Mouse (Mus musculus) adrenal gland (tissue): ENCODE measurements around the gene Grm8.

Source experiments
- intact Hi-C: fragments of 180-260 bp; cut with DNase I; formaldehyde crosslinking; loops from one replicate; pipeline ENCODE4 v1.15.1; 2025

The Grm8 gene

GRCm38 (mm10) chr6:27646503-27646902, 488.5 kb downstream of the Grm8 start:
- intact Hi-C loops = no loop called here

- intact Hi-C loops = no loop called here
These were observed 489.9 kb downstream of the Grm8 start for GRCm38 (mm10) chr6:27645054-27645453.

GRCm38 (mm10) chr6:27635898-27636297, 499.1 kb downstream of the Grm8 start:
- intact Hi-C loops = no loop called here

GRCm38 (mm10) chr6:27617472-27617871, 517.5 kb downstream of the Grm8 start:
- intact Hi-C loops = no loop called here

- intact Hi-C loops = no loop called here
These were observed 554.5 kb downstream of the Grm8 start for GRCm38 (mm10) chr6:27580485-27580884.

- intact Hi-C loops = no loop called here
These were observed 589.5 kb downstream of the Grm8 start for GRCm38 (mm10) chr6:27545516-27545915.

GRCm38 (mm10) chr6:27517620-27518019, 617.4 kb downstream of the Grm8 start:
- intact Hi-C loops = no loop called here

GRCm38 (mm10) chr6:27460998-27461397, 674.0 kb downstream of the Grm8 start:
- intact Hi-C loops = no loop called here

GRCm38 (mm10) chr6:27408473-27408872, 726.5 kb downstream of the Grm8 start:
- intact Hi-C loops = no loop called here

GRCm38 (mm10) chr6:27372416-27372815, 762.6 kb downstream of the Grm8 start:
- intact Hi-C loops = no loop called here

- intact Hi-C loops = no loop called here
These were observed 763.9 kb downstream of the Grm8 start for GRCm38 (mm10) chr6:27371095-27371494.

GRCm38 (mm10) chr6:27363775-27364174, 771.2 kb downstream of the Grm8 start:
- intact Hi-C loops = no loop called here

GRCm38 (mm10) chr6:27360440-27360839, 774.5 kb downstream of the Grm8 start:
- intact Hi-C loops = no loop called here

GRCm38 (mm10) chr6:27351147-27351546, 783.8 kb downstream of the Grm8 start:
- intact Hi-C loops = no loop called here

GRCm38 (mm10) chr6:27348272-27348671, 786.7 kb downstream of the Grm8 start:
- intact Hi-C loops = no loop called here

GRCm38 (mm10) chr6:27346311-27346710, 788.7 kb downstream of the Grm8 start:
- intact Hi-C loops = no loop called here

- intact Hi-C loops = no loop called here
These were observed 794.8 kb downstream of the Grm8 start for GRCm38 (mm10) chr6:27340131-27340530.

GRCm38 (mm10) chr6:27318575-27318974, 816.4 kb downstream of the Grm8 start:
- intact Hi-C loops = no loop called here

- intact Hi-C loops = no loop called here
These were observed 817.6 kb downstream of the Grm8 start for GRCm38 (mm10) chr6:27317422-27317821.

- intact Hi-C loops = no loop called here
These were observed 819.0 kb downstream of the Grm8 start for GRCm38 (mm10) chr6:27316018-27316417.

GRCm38 (mm10) chr6:27314273-27315009, 820.5 kb downstream of the Grm8 start:
- intact Hi-C loops = no loop called here

- intact Hi-C loops = no loop called here
These were observed 824.6 kb downstream of the Grm8 start for GRCm38 (mm10) chr6:27310401-27310800.

- intact Hi-C loops = no loop called here
These were observed 829.6 kb downstream of the Grm8 start for GRCm38 (mm10) chr6:27305351-27305750.
